Mouse (Mus musculus) cerebral cortex, adult 2 months (tissue): ENCODE data around the gene Heatr5a.

Experiments
- WGBS: fragments of 180-500 bp; shearing (Covaris S2); methylation state at CpG from one replicate; pipeline ENCODE4 v1.1.7; 2018; 5-methylcytosine and 5-hydroxymethylcytosine counted together

The Heatr5a gene

DNA sequence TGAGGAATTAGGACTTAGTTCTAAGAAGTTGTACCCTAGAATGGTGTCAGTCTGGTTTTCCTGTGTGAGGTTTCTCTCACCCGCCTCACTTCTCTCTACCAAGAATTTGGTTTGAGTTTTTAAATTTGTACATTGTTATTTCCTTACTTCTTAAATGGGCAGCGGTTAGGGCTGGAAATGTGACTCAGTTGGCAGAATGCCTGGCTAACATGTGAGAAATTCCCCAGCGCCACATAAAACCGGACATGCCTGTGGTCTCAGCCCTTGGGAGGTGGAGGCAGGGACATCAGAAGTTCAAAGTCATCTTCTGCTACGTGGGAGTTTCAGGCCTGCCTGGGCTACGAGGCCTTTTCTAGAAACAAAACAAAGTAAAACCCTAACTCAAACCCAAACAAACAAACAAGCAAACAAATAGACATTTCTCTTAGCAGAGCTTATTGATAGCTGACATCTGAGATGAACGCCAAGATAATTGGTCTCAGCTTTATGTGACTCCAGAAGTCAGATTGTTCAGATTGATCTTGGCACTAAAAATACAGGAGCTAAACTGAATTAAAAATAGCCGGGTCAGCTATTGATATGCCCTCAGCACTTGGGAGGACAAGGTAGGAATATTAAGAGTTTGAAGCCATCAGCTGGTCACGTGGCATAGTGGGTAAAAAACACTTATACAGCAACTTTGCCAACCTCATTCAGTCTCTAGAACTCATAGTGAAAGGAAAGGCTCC is 123.0 kb downstream of the Heatr5a start:
- WGBS: 74% methylated on average over 9 of the region's 9 CpGs

DNA sequence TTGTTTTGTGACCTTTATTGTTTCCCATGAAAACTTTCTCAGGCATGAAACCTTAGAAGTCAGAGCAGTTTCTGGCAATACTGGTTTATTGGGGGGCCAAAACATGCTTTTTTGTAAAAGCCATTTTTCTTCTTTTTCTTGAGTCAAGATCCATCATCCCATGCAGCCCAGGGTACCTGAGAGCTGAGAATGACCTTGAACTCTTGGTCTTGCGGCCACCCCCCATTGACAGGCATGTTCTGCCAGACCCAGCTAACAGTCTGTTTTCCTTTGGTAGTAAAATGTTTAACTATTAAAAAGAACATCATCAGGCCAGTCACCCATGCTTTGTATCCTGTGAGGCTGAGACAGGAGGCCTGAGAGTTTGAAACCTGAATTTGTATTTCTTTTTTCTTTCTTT is 125.9 kb downstream of the Heatr5a start:
- WGBS: 43% methylated on average over 1 of the region's 1 CpGs

DNA sequence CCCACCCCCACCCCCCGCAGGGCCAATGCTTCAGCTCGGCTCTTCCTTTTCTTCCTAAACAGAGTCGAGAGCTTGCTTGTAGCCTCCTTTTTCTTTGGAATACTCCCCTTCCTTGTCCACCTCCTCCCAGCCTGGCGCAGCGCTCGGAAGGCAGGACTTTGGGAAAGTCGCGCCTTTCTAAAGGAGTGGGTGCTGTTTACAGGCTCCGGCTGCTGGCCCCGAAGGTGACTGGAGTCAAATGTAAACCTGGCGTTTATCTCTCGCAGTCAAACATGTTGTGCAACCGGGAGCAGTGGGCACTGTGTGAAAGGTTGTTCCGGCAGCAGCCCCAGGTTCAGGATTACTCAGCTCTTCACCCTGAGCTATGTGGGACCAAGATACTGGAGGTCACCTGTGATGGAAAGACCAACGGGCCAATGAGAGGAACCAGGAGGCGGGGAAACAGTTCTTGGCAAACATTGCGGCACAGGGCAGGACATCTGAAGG is 126.3 kb downstream of the Heatr5a start:
- WGBS: 2% methylated on average over 17 of the region's 17 CpGs

DNA sequence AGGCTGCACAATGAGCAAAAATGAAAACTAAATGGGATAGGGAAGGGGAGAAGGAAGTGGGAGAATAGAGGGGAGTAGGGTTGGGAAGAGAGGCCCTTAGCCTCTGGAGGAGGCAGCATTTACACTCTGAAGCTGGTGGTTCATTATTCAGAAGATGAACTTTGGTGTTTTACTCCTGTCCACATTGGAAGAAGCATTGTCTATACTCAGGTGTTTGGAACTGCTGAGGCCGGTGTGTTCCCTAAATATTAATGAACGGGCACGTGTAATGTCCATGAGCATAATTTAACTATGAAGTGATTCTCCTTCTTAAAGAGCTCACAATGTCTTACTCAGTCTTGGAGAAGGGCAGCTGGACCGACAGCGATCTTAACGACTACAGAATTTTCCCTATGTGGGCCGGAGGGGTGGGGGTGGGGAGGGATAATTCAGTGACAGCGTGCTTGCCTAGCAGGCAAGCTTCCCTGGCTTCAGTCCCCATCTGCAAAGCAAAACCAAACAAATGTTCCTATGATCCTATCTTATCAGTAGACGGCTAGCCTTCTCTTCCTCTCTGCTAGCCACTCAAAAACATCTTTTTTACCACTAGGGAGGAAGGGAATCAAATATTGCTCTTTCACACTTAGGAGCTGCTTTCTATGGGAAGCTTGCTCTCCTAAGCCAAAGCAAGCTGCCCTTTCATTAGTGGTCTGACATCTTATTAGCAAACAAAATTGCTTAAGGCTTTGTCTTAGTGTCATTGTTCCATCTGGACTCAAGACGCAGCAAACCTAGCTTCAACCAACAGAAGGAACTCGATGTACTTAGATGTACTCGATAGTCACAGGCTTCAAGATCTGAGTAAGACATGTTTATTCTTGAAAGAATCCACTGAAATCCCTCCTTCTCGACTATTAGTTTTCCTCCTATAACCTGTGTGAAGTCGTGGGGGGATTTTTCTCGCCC is 127.3 kb downstream of the Heatr5a start:
- 29% methylated on average over 15 of the region's 15 CpGs for WGBS

DNA sequence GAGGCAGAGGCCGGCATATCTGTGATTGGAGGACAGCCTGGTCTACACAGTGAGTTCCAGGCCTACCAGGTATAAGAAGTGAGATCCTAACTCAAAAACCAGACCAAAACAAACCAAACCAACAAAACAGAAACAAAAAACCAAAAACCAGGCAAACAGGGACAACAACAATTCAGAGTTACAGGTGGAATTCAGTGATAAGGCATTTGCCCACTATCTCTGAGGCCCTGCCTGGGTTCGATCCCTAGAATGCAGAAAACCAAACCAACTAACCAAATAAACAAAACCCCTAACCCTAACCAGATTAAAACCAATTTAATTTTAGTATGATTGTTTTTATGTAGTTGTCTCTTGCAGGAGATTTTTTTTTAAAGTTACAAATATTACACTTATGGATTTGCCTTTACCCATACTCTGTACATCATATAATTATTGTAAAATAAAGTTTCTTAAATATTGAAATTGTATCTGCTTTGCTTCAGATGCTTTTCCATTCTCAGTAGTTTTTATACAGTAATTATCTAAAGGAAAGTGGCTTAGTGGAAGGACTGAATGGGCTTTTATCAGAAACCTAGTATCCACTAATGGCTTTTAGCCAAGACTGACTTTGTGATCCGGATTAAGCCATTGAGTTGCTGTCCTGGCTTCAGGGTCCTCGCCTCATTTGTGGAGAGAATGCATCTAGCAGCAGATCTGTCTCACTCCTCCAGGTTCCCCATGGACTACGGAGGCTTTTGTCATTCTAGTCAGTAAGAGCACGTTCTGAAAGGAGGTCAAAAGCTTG is 128.8 kb downstream of the Heatr5a start:
- 77% methylated on average over 6 of the region's 6 CpGs for whole genome bisulfite sequencing

DNA sequence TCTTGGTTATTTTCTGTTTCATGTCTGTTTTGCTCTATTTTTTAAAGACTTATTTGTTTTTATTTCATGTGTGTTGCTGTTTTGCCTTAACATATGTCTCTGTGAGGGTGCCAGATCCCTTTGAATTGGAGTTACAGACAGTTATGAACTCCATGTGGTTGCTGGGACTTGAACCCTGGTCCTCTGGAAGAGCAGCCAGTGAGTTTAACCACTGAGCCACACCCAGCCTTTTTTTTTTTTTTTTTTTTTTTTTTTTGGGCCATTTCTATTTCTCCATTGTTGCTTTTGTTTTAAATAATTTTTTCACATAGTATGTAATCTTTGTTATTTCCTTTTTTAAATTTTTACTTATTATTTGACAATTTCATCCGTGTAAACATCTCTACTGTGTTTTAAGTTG is 131.3 kb downstream of the Heatr5a start:
- WGBS: 91% methylated on average over 1 of the region's 1 CpGs

DNA sequence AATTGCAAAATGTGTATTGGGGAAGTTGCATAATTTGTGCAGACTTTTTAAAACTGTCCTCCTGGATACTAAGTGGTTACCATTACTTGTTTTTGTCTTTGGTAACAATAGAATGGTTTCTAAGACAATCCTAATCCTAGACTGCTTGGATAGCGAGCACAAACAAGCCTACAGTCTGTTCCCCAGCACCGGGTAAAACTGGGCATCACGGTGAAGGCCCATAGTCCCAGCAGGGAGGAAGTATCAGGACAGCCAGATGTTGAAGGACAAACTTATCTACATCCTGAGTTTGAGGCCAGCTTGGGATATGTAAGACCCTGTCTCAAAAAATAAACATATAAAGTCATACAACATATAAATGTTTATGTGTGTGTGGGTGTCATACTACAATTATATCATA is 135.9 kb downstream of the Heatr5a start:
- 48% methylated on average over 3 of the region's 3 CpGs for WGBS

DNA sequence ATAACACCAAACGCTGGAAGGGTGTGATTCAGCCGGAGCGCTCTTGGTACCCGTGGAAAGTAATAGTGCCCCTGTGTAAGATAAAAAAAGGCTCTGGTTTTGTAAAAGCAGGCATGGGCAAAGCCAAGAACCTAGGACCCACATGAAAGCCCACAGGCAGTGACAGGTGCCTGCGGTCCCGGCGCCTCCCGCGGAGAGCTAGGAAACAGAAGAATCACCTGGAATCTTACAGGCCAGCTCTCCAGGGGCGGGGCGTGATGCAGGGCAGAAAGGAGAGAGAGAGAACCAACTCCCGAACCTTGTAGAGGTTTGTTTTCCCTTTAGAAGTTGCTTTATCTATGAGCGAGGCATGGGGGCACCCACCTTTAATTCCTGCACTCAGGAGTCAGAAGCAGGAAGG is 139.2 kb downstream of the Heatr5a start:
- WGBS: 87% methylated on average over 13 of the region's 13 CpGs

DNA sequence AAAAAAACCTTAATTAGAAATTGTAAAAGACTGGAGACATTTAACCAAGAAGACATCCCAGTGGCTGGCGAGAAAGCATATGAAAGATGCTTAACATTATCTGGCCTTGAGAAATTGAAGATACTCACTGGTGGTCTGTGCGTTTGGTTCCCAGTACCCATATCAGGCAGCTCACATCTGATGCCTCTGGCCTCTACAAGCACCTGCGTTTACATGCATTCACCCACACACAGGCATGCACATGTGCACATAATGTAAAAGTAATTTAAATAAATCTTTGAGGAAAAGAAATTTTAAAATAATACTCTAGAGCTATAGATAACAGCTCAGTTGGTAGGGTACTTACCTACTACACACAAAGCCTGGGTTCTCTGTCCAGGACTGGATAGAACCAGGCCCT is 139.8 kb downstream of the Heatr5a start:
- 94% methylated on average over 3 of the region's 3 CpGs for WGBS

DNA sequence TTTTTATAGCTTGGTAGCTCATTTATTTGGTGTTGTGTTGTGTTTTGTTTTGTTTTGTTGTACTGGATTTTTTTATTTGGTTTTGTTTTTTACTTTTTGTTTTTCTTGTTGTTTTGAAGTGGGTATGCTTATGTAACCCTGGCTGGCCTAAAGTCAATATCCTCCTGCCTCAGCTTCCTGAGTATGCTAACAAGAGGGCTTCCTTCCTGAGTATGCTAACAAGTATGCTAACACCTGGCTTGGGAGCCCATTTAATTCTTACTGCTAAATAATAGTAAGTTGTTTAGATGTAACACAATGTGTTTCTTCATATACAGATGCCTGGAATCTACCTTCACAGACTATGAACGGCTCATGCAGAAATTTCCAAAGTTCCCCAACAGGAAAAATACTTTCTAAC is 140.4 kb downstream of the Heatr5a start:
- 83% methylated on average over 1 of the region's 1 CpGs for WGBS

DNA sequence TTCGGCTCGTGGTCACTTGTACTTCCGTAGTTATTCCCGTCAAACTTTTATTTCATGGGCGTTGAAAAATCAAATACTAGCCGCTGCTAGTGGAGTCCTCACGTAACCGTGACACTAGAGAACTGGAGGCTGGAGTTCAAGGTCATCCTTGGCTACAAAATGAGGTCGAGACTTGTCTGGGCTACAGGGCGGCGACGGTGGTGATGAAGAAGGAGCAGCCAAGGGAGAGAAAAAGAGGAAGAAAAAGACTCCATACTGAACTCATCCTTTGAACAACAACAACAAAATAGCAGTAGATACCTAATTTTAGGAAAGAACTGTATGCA is 141.1 kb downstream of the Heatr5a start:
- 2% methylated on average over 12 of the region's 12 CpGs for WGBS

DNA sequence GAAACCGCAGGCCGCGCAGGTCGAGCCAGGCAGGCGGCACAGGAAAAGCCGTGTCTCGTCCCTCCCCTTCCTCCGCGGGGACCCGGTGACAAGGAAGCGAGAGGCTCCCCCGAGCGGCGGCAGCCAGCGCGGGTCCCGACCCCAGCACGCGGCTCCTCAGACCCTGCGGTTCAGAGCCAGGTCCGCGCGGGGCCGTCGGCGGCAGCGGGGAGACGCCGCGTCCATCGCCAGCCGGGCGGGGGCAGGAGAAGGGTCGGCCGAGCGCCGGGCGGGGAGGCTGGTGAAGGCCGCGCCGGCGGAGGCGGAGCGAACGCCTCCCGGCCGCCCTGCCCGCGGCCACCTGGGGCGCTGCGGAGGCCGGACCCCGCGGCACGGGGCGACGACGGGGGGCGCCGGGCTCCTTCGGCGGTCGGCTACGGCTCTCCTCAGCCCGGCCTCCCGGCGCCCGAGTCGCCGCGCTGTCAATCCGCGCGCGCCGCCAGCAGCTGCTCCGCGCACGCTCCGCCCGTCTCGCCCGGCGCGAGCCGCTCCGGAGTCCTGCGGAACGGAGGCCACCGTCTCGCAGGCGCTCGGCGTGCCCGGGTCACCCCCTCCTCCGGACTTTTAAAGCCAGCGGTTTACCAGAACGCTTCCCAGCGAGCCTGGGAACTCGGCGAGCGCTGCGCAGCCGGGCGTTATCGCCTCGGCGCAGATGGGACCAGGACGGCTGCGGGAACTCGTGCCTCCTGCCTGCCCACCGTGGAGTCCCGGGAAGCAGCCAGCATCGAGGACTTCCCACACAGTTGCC is 141.6 kb downstream of the Heatr5a start, which contains the start of gene Hectd1:
Hectd1 (minus strand) TSS at position 247 of the 787 bp plus-strand sequence.
- WGBS: under 1% methylated on average over 105 of the region's 114 CpGs

DNA sequence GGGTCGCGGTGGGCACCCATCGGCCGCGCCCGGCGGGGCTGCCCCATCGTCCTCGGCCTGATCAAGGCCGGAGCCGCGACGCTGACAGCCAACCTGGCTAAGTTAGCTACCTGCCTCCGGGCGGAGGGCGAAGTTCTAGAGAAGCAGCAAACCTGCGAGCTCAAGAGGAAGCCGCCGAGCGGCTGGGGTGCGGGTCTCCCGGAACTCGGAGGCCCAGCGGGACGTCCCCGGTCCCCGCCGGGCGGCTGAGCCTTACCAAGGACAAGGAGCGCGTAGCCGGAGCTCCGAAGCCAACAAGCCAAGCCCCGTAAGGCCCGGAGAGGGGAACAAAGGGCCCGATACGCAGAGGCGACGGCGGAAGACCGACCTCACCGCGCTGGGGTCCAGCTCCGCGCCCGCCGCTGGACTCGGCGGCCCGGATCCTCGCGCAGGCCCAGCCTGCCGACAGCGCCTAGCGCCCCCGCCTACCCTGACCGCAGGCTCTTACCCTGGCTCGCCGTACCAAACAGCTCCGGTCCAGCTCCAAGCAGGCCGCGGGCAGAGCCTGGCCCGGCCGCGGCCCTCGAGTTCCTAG is 142.3 kb downstream of the Heatr5a start:
- WGBS: under 1% methylated on average over 66 of the region's 66 CpGs

DNA sequence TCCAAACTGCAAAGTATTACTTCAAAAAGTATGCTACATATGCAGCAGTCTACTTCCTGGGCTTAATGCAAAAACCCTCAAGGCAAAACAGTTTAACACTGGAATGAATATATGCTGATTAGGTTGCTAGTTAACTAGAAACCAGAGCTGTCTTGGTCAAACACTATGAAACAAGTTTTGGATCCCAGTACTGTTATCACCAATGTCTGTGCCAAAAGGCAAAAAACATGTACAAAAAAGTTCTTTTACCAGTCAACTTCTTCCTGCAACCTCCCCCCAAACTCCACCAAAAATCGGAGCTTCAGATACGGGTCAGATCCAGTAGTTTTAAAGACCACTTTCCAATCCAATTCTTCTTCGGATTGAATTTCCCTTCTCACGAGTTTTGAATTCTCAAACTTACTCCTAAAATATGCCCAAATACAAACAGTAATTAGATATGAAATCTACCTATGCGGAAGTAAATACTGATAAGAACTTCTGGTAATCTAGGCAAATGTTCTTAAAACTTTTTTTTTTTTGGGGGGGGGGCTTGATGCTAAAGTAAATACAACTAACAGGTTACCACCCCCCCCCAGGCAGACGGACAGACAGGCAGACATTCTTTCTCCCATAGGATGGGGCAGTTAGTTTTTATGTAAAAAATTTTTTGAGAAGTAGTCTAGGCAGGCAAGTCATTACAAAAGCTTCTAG is 143.0 kb downstream of the Heatr5a start:
- WGBS: 10% methylated on average over 6 of the region's 6 CpGs
